Mouse (Mus musculus) ES-CJ7 (cell line): ENCODE results near the gene Tm4sf4.

Source experiments
- DNase-seq: peaks from one replicate; pipeline ENCODE4 v3.0.0; 2011; ENCODE audit warnings: low read depth, low spot score

Tm4sf4 gene

GRCm38 (mm10) chr3:57425089-57425730, at the start of gene Tm4sf4:
Gene Tm4sf4 (plus strand): TSS chr3:57425314.
- DNase-seq, result no peak

GRCm38 (mm10) chr3:57386423-57386822, 38.7 kb upstream of the Tm4sf4 start:
- no peak for DNase-seq

GRCm38 (mm10) chr3:57386895-57387294, 38.2 kb upstream of the Tm4sf4 start:
- no peak for DNase-seq

GRCm38 (mm10) chr3:57387593-57387992, 37.5 kb upstream of the Tm4sf4 start:
- DNase-seq, result no peak

- DNase-seq, result no peak
Observed at GRCm38 (mm10) chr3:57411535-57411934, 13.6 kb upstream of the Tm4sf4 start.

- DNase-seq, result no peak
Observed at GRCm38 (mm10) chr3:57420233-57420632, 4.9 kb upstream of the Tm4sf4 start.

GRCm38 (mm10) chr3:57420660-57421059, 4.5 kb upstream of the Tm4sf4 start:
- no peak for DNase-seq

GRCm38 (mm10) chr3:57426351-57426750, 1.2 kb downstream of the Tm4sf4 start:
- no peak for DNase-seq

GRCm38 (mm10) chr3:57428682-57429464, 3.8 kb downstream of the Tm4sf4 start:
- DNase-seq, result no peak

GRCm38 (mm10) chr3:57429486-57429885, 4.4 kb downstream of the Tm4sf4 start:
- DNase-seq, result peak; percentile 14

- no peak for DNase-seq
Observed at GRCm38 (mm10) chr3:57431706-57432105, 6.6 kb downstream of the Tm4sf4 start.

- no peak for DNase-seq
Observed at GRCm38 (mm10) chr3:57435364-57435763, 10.2 kb downstream of the Tm4sf4 start.

- no peak for DNase-seq
Observed at GRCm38 (mm10) chr3:57440956-57441355, 15.8 kb downstream of the Tm4sf4 start.

- no peak for DNase-seq
Observed at GRCm38 (mm10) chr3:57445706-57446105, 20.6 kb downstream of the Tm4sf4 start.

GRCm38 (mm10) chr3:57447889-57448288, 22.8 kb downstream of the Tm4sf4 start:
- DNase-seq, result no peak

GRCm38 (mm10) chr3:57448445-57448844, 23.3 kb downstream of the Tm4sf4 start:
- peak; percentile 79 for DNase-seq

- DNase-seq, result no peak
Observed at GRCm38 (mm10) chr3:57458652-57459051, 33.5 kb downstream of the Tm4sf4 start.

GRCm38 (mm10) chr3:57463302-57463701, 38.2 kb downstream of the Tm4sf4 start:
- no peak for DNase-seq

- DNase-seq, result peak; percentile 42
Observed at GRCm38 (mm10) chr3:57466289-57466688, 41.2 kb downstream of the Tm4sf4 start.

GRCm38 (mm10) chr3:57469325-57469724, 44.2 kb downstream of the Tm4sf4 start:
- no peak for DNase-seq

- peak; percentile 75 for DNase-seq
Observed at GRCm38 (mm10) chr3:57470326-57470725, 45.2 kb downstream of the Tm4sf4 start.

GRCm38 (mm10) chr3:57470981-57471601, 46.0 kb downstream of the Tm4sf4 start:
- DNase-seq, result peak; percentile 71

- no peak for DNase-seq
Observed at GRCm38 (mm10) chr3:57472407-57472806, 47.3 kb downstream of the Tm4sf4 start.
